Mouse (Mus musculus) embryonic facial prominence, embryonic 14.5 days (tissue): ENCODE data around the gene Gzmb. TPM values are rescaled to one million over a fixed set of nuclear protein-coding genes. Genes with fewer than 3 reads are reported as not detected.
"Not testable (repeated sequence)": the region's sequence is repeated elsewhere in the genome, so short reads cannot be mapped to it uniquely, and the experiment has no call there.

Experiments used
- ATAC-seq: fragments of 200-750 bp; cut with Nextera tagmentation; 2 replicates; pipeline ENCODE4 v1.8.0; 2017; ENCODE audit warnings: low read depth, moderate number of reproducible peaks, moderate TSS enrichment
- DNase-seq: peaks from one replicate; pipeline ENCODE4 v3.0.0-alpha.2; 2015; ENCODE audit warnings: low spot score
- H3K27ac ChIP-seq: fragments of 300-500 bp; sonication (generic); replicated peaks from 2 replicates; pipeline ENCODE4 v1.5.1; 2014; ENCODE audit warnings: low read depth, mild to moderate bottlenecking, low read length, moderate library complexity
- H3K27me3 ChIP-seq: fragments of 300-500 bp; sonication (generic); replicated peaks from 2 replicates; pipeline ENCODE4 v1.6.1; 2014; ENCODE audit warnings: low read length; ENCODE audit not compliant: control insufficient read depth, insufficient read depth
- H3K36me3 ChIP-seq: fragments of 300-500 bp; sonication (generic); 2 replicates; pipeline ENCODE4 v1.6.1; 2014; ENCODE audit warnings: low read length, mixed read lengths; ENCODE audit not compliant: control insufficient read depth, insufficient read depth
- H3K4me1 ChIP-seq: fragments of 300-500 bp; sonication (generic); 2 replicates; pipeline ENCODE4 v1.6.1; 2014; ENCODE audit warnings: antibody characterized with exemption, low read length; ENCODE audit not compliant: control insufficient read depth, insufficient read depth
- H3K4me2 ChIP-seq: fragments of 300-500 bp; sonication (generic); 2 replicates; pipeline ENCODE4 v1.6.1; 2014; ENCODE audit warnings: low read depth, mild to moderate bottlenecking, low read length, moderate library complexity, mixed read lengths
- H3K4me3 ChIP-seq: fragments of 300-500 bp; sonication (generic); 2 replicates; pipeline ENCODE4 v1.5.1; 2014; ENCODE audit warnings: low read depth, mild to moderate bottlenecking, low read length
- H3K9ac ChIP-seq: fragments of 300-500 bp; sonication (generic); 2 replicates; pipeline ENCODE4 v1.6.1; 2014; ENCODE audit warnings: low read depth, mild to moderate bottlenecking, low read length, moderate library complexity, mixed read lengths
- H3K9me3 ChIP-seq: fragments of 300-500 bp; sonication (generic); 2 replicates; pipeline ENCODE4 v1.6.1; 2016; ENCODE audit warnings: low read length; ENCODE audit not compliant: control insufficient read depth
- WGBS: fragments of 180-500 bp; shearing (Covaris S2); extraction: QIAGEN DNeasy Blood & Tissue Kit; methylation state at CpG from one replicate; pipeline ENCODE4 v1.1.7; 2014; 5-methylcytosine and 5-hydroxymethylcytosine counted together
- polyA plus RNA-seq: library from polyadenylated mRNA; unstranded; fragments of >200 nt; fragmentation: Nextera tagmentation; extraction: Ambion mirVana; gene quantifications from 2 replicates; pipeline ENCODE4 v1.2.1, GENCODE M21; 2014

Gene Gzmb
- 0.39 and 0.47 TPM in 2 replicates for polyA plus RNA-seq

GRCm38 (mm10) chr14:56262153-56262552 is at the start of gene Gzmb:
TSS of gene Gzmb (minus strand) at chr14:56262260.
- Histone ChIP-seq H3K9me3 (no peaks in the 10 kb centered on the region), H3K27me3 (no peaks in the 10 kb centered on the region), H3K27ac (no peak within 1 kb of the TSS), H3K4me1 (no peaks in the 10 kb centered on the region), H3K36me3 (no peaks in the 10 kb centered on the region), H3K4me2 (no peak within 1 kb of the TSS), H3K9ac (no peak within 1 kb of the TSS), H3K4me3 (no peak within 1 kb of the TSS)
- DNase-seq (no peak), ATAC-seq (no peak)
- 76% methylated on average over 5 of the region's 5 CpGs for WGBS

- H3K36me3 ChIP-seq, H3K4me1 ChIP-seq, H3K27me3 ChIP-seq, DNase-seq, H3K4me2 ChIP-seq, H3K9ac ChIP-seq, ATAC-seq, H3K27ac ChIP-seq, H3K9me3 ChIP-seq, H3K4me3 ChIP-seq: not testable (repeated sequence)
Observed at GRCm38 (mm10) chr14:56311801-56312200, 49.7 kb upstream of the Gzmb start.

GRCm38 (mm10) chr14:56310238-56310637 is 48.2 kb upstream of the Gzmb start:
- ATAC-seq (no peak), DNase-seq (no peak)
- no peaks in the 10 kb centered on the region for H3K4me1 ChIP-seq
- H3K9ac ChIP-seq: no peak overlapping the region
- no peaks in the 10 kb centered on the region for H3K27me3 ChIP-seq
- H3K27ac ChIP-seq: no peak overlapping the region
- H3K9me3 ChIP-seq: no peaks in the 10 kb centered on the region
- WGBS: 79% methylated on average over 9 of the region's 9 CpGs
- no peak overlapping the region for H3K4me2 ChIP-seq
- no peak overlapping the region for H3K4me3 ChIP-seq
- no peaks in the 10 kb centered on the region for H3K36me3 ChIP-seq

- WGBS: 0% methylated on average over 4 of the region's 4 CpGs
- DNase-seq (peak; percentile 83), ATAC-seq (0 out of 2 replicates have a peak, but pooled peaks have one; percentile 41)
- H3K27me3 ChIP-seq: no peaks in the 10 kb centered on the region
- no peak overlapping the region for H3K9ac ChIP-seq
- no peaks in the 10 kb centered on the region for H3K9me3 ChIP-seq
- no peak overlapping the region for H3K27ac ChIP-seq
- H3K4me3 ChIP-seq: no peak overlapping the region
- no peak overlapping the region for H3K4me2 ChIP-seq
- no peaks in the 10 kb centered on the region for H3K36me3 ChIP-seq
- H3K4me1 ChIP-seq: no peaks in the 10 kb centered on the region
Observed at GRCm38 (mm10) chr14:56304149-56304548, 42.1 kb upstream of the Gzmb start.

- no peak overlapping the region for H3K27ac ChIP-seq
- no peaks in the 10 kb centered on the region for H3K27me3 ChIP-seq
- no peak overlapping the region for H3K9ac ChIP-seq
- H3K9me3 ChIP-seq: no peaks in the 10 kb centered on the region
- no peak overlapping the region for H3K4me3 ChIP-seq
- ATAC-seq (no peak), DNase-seq (peak; percentile 10)
- no peak overlapping the region for H3K4me2 ChIP-seq
- WGBS: 43% methylated on average over 10 of the region's 10 CpGs
- H3K4me1 ChIP-seq: no peaks in the 10 kb centered on the region
- H3K36me3 ChIP-seq: no peaks in the 10 kb centered on the region
Observed at GRCm38 (mm10) chr14:56303506-56304025, 41.5 kb upstream of the Gzmb start.

- H3K27me3 ChIP-seq: no peaks in the 10 kb centered on the region
- no peaks in the 10 kb centered on the region for H3K9me3 ChIP-seq
- DNase-seq (no peak), ATAC-seq (no peak)
- no peak overlapping the region for H3K4me3 ChIP-seq
- H3K9ac ChIP-seq: no peak overlapping the region
- H3K36me3 ChIP-seq: no peaks in the 10 kb centered on the region
- H3K4me1 ChIP-seq: no peaks in the 10 kb centered on the region
- H3K27ac ChIP-seq: no peak overlapping the region
- 97% methylated on average over 3 of the region's 3 CpGs for WGBS
- no peak overlapping the region for H3K4me2 ChIP-seq
Observed at GRCm38 (mm10) chr14:56302091-56302490, 40.0 kb upstream of the Gzmb start.

GRCm38 (mm10) chr14:56296786-56297185 is 34.7 kb upstream of the Gzmb start:
- Histone ChIP-seq H3K4me2 (no peak overlapping the region), H3K27ac (no peak overlapping the region), H3K36me3 (no peaks in the 10 kb centered on the region), H3K4me3 (no peak overlapping the region), H3K9me3 (no peaks in the 10 kb centered on the region), H3K4me1 (no peaks in the 10 kb centered on the region), H3K9ac (no peak overlapping the region), H3K27me3 (no peaks in the 10 kb centered on the region)
- ATAC-seq (no peak), DNase-seq (no peak)
- whole genome bisulfite sequencing: 76% methylated on average over 5 of the region's 5 CpGs

GRCm38 (mm10) chr14:56296106-56296505 is 34.0 kb upstream of the Gzmb start:
- Histone ChIP-seq H3K27me3 (no peaks in the 10 kb centered on the region), H3K9ac (no peak overlapping the region), H3K4me2 (no peak overlapping the region), H3K36me3 (no peaks in the 10 kb centered on the region), H3K27ac (no peak overlapping the region), H3K4me1 (no peaks in the 10 kb centered on the region), H3K9me3 (no peaks in the 10 kb centered on the region), H3K4me3 (no peak overlapping the region)
- ATAC-seq (no peak), DNase-seq (no peak)
- WGBS: 81% methylated on average over 4 of the region's 4 CpGs

GRCm38 (mm10) chr14:56293146-56293545 is 31.1 kb upstream of the Gzmb start:
- no peak for DNase-seq
- no peaks in the 10 kb centered on the region for H3K4me1 ChIP-seq
- ATAC-seq: no peak

More at GRCm38 (mm10) chr14:56293146-56293545, 31.1 kb upstream of the Gzmb start:
- no peak overlapping the region for H3K9ac ChIP-seq
- no peak overlapping the region for H3K27ac ChIP-seq
- H3K36me3 ChIP-seq: no peaks in the 10 kb centered on the region
- H3K9me3 ChIP-seq: no peaks in the 10 kb centered on the region
- H3K4me2 ChIP-seq: no peak overlapping the region
- H3K4me3 ChIP-seq: no peak overlapping the region
- H3K27me3 ChIP-seq: no peaks in the 10 kb centered on the region
